Mouse (Mus musculus) testis, adult 2 months (tissue): ENCODE measurements around the gene R3hdml.
"Not testable (repeated sequence)": the region's sequence is repeated elsewhere in the genome, so short reads cannot be mapped to it uniquely, and the experiment has no call there.

Experiments
- CTCF ChIP-seq: fragments of 200-500 bp; IDR thresholded peaks from 2 replicates; pipeline ENCODE4 v1.5.1; 2012; ENCODE audit warnings: low read depth, mild to moderate bottlenecking, inconsistent platforms, low read length, moderate library complexity; ENCODE audit not compliant: control insufficient read depth, insufficient read depth, insufficient replicate concordance
- POLR2A ChIP-seq: fragments of 200-500 bp; IDR thresholded peaks from 2 replicates; pipeline ENCODE4 v1.6.1; 2012; ENCODE audit warnings: low read depth, mild to moderate bottlenecking, inconsistent platforms, low read length, moderate library complexity; ENCODE audit not compliant: control insufficient read depth

DNA sequence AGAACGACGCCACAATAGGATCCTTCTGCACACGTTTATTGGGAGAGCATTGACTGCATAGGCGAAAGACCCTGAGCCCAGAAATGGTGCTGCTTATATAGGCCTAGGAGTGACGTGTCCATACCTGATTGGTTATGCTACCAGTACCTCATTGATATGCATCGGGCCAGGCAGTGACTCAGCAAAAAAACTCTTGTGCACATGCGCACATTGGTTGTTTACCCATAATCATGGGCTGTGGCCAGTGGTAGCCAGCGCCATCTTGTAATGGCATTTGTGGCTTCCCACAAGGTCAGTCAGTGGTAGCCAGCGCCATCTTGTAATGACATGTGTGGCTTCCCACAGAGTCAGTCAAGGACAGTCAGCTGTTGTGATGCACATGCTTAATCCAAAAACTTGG lies 30.8 kb upstream of the R3hdml start:
- not testable (repeated sequence) for TF ChIP-seq CTCF, POLR2A
